Mouse (Mus musculus): ENCODE measurements around the gene Tnfrsf21. TPM values are rescaled to one million over a fixed set of nuclear protein-coding genes. Genes with fewer than 3 reads are reported as not detected.

The Tnfrsf21 gene
- polyA plus RNA-seq, 1 experiment = 70.6 TPM

DNA sequence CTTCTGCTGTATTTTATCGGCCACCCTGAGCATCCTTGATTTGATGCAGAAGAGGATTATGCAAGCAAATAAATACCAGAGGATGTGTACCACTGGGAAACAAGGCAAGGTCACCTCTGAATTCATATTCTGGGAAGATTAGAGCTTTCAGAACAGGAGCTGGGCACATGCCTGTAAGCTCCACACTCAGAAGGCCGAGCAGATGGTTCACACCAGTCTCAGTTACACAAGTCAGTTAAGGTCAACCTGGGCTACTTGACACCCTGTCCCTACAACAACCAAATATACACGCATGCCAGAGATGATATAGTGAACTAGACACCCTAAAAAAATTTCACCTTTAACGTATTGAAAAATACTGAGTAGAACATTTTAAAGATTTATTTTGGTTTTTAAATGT lies 116.8 kb downstream of the Tnfrsf21 start:
- DNase-seq (ENCODE audit: low read depth) = no peak
- TF ChIP-seq POLR2A (IDR thresholded peaks at IDR 0.05; ENCODE audit: borderline replicate concordance, extremely low read depth, insufficient read depth, insufficient read length, poor library complexity, severe bottlenecking) = no peak
- no peak for TF ChIP-seq CTCF (IDR thresholded peaks at IDR 0.05; ENCODE audit: borderline replicate concordance, extremely low read depth, insufficient read depth, insufficient read length)

DNA sequence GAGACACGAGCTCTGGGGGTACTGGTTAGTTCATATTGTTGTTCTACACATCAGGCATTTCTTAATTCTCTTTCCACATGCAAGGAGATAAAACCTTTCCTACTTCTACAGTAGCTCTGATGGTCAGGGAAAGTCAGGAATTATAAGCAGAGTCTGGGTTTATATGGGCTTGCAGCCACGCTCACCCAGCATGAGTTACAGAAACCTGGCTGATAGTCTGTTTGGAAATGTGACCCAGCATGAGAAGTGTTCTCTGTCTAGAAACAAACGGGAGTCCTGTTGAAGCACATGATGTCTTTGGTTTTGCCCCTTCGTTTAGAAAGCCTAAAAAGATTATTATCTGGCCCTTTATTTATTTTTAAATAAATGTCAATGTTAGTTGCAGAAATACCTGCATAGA lies 118.6 kb downstream of the Tnfrsf21 start:
- no peak for DNase-seq (ENCODE audit: low read depth)
- TF ChIP-seq POLR2A (IDR thresholded peaks at IDR 0.05; ENCODE audit: borderline replicate concordance, extremely low read depth, insufficient read depth, insufficient read length, poor library complexity, severe bottlenecking) (no peak), CTCF (IDR thresholded peaks at IDR 0.05; ENCODE audit: borderline replicate concordance, extremely low read depth, insufficient read depth, insufficient read length) (no peak)

- TF ChIP-seq CTCF (IDR thresholded peaks at IDR 0.05; ENCODE audit: borderline replicate concordance, extremely low read depth, insufficient read depth, insufficient read length) = no peak
- no peak for TF ChIP-seq POLR2A (IDR thresholded peaks at IDR 0.05; ENCODE audit: borderline replicate concordance, extremely low read depth, insufficient read depth, insufficient read length, poor library complexity, severe bottlenecking)
- peak; percentile 52 for DNase-seq (ENCODE audit: low read depth)
These were observed 119.3 kb downstream of the Tnfrsf21 start for GRCm38 (mm10) chr17:43135398-43136265.

DNA sequence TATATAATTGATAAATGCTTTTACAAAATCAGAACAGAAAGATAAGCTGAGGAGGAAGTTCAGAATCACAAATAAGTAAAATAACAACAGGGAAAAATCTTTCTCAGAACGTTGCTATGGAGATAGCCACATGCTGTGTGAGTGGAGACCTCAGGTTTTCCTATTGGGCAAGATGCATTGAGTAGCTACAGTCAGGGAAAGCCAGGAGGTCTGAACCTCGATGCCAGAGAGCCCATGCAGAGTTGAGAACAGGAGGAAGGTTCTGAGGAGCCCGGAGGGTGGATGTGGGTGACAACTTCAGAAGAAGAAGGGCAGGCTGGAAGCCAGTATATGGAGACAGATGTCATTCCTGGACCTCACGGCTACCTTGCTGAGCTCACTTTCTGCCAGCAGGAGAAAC lies 120.4 kb downstream of the Tnfrsf21 start:
- DNase-seq (ENCODE audit: low read depth) = no peak
- TF ChIP-seq POLR2A (IDR thresholded peaks at IDR 0.05; ENCODE audit: borderline replicate concordance, extremely low read depth, insufficient read depth, insufficient read length, poor library complexity, severe bottlenecking) (no peak), CTCF (IDR thresholded peaks at IDR 0.05; ENCODE audit: borderline replicate concordance, extremely low read depth, insufficient read depth, insufficient read length) (no peak)

DNA sequence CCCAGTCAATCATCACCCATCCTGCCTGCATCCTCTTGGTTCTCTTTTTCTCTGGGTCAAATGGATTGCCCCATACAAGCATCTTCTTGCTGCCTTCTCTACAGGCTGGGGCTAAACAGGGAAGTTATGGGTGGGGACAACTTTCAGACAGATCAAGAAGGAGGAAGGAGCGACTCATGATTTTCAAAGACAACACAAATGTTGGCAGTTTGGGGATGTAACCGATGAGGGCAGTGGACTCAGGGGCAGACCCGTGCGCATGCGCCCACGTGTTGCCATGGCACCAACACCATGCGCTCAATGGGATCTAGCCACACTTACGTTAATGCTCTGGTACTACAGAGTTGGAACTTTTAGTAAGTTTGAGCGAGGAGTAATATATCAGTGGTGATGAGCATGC lies 121.5 kb downstream of the Tnfrsf21 start:
- no peak for DNase-seq (ENCODE audit: low read depth)
- TF ChIP-seq CTCF (IDR thresholded peaks at IDR 0.05; ENCODE audit: borderline replicate concordance, extremely low read depth, insufficient read depth, insufficient read length) (no peak), POLR2A (IDR thresholded peaks at IDR 0.05; ENCODE audit: borderline replicate concordance, extremely low read depth, insufficient read depth, insufficient read length, poor library complexity, severe bottlenecking) (no peak)

DNA sequence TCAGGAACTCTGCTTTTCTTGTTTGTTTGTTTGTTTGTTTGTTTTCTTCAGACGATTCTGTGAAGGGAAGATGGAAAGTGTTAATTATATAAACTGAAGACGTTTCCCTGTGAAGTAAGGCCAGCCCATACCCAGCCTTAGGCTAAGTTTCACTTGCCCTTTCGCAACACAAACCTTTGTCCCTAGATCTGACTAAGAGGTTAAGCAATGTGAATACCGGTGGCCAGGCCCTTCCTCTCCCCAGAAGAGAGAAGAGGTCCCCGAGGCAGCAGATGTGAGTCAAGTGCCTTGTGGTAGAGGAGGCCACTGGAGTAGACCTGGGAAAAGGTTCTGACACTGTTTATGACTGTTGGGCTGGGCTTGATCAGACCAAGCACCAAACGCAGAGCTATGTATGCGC lies 122.0 kb downstream of the Tnfrsf21 start:
- DNase-seq (ENCODE audit: low read depth) = no peak

More for the DNA sequence above, 122.0 kb downstream of the Tnfrsf21 start:
- TF ChIP-seq POLR2A (IDR thresholded peaks at IDR 0.05; ENCODE audit: borderline replicate concordance, extremely low read depth, insufficient read depth, insufficient read length, poor library complexity, severe bottlenecking) (no peak), CTCF (IDR thresholded peaks at IDR 0.05; ENCODE audit: borderline replicate concordance, extremely low read depth, insufficient read depth, insufficient read length) (no peak)

Other genes starting within 250 kb of the Tnfrsf21 start
- gene Cd2ap, start 139.9 kb upstream of the Tnfrsf21 start, polyA plus RNA-seq (2012; rRNA removed) = 14.5 and 18.7 TPM in 2 replicates